Mouse (Mus musculus) olfactory bulb, adult 2 months (tissue): ENCODE results near the gene Erc1.

Experiments used
- CTCF ChIP-seq: fragments of 200-500 bp; IDR thresholded peaks from 2 replicates; pipeline ENCODE4 v1.5.1; 2012; ENCODE audit warnings: low read depth, mild to moderate bottlenecking, low read length, moderate library complexity; ENCODE audit not compliant: insufficient read depth
- POLR2A ChIP-seq: fragments of 200-500 bp; IDR thresholded peaks from 2 replicates; pipeline ENCODE4 v1.6.1; 2012; ENCODE audit warnings: mild to moderate bottlenecking, low read depth, low read length, moderate library complexity; ENCODE audit not compliant: insufficient read depth

DNA sequence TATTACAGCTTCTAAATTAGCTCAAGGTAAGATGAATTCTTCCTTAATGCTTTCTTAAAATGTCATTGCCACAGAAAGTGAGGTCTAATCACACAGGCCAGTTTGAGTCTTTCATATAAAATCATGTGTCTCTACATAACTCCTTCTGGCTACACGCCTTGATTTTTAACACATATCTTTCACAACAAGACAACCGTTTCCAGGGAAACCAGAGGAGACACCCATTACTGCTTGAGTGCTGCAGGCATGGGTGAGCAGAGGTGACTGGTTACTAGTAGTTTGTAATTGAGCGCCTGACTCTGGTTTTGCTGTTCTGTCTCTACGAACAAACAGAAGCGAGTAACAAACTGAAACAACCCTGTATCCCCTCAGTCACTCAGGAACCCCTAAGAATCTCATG lies 51.7 kb downstream of the Erc1 start:
- no peak for TF ChIP-seq POLR2A
- TF ChIP-seq CTCF, result no peak
